Mouse (Mus musculus): ENCODE data around the gene 2010003K11Rik. TPM values are rescaled to one million over a fixed set of nuclear protein-coding genes. Genes with fewer than 3 reads are reported as not detected.
"Not testable (repeated sequence)": the region's sequence is repeated elsewhere in the genome, so short reads cannot be mapped to it uniquely, and the experiment has no call there.

The 2010003K11Rik gene
- polyA plus RNA-seq, 1 experiment from 2014 or later, result not detected

DNA sequence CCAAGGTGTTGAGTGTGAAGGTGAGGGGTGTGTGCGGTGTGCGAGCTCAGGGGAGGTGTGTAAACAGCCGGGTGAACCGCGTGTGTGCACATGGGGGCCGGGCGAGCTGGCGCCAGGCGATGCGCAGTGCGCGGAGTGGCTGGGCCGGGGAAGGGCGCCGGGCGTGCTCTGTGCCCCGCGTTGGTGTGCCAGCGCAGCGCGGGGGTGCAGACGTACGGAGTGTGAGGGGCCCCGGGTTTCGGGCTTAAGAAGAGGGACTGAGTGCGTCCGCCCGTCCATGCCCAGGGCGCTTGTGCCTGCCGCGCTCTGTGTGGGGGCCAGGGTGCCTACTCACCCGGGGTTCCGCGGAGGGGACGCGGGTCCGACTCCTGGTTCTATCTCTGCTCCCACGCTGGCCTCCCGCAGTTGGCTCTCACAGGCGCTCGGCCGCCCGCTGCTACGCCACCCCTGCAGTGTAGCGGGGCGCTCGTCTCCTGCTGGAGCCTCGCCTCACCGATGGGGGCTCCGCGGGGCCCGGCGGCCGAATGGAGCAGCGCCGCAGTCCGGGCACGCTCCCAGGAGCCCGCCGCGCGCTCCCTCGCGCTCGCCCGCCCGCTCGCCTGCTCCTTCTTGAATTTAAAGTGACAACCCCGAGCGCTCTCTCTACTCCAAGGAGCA lies 21.7 kb downstream of the 2010003K11Rik start:
- under 1% methylated on average over 60 of the region's 70 CpGs for WGBS
- Histone ChIP-seq H3K4me1 (peaks cover 18% of the 10 kb centered on the region), H3K36me3 (no peaks in the 10 kb centered on the region), H3K27ac (no peak overlapping the region), H3K27me3 (peaks cover 28% of the 10 kb centered on the region), H3K4me2 (peak overlapping the region; percentile 100), H3K4me3 (peak overlapping the region; percentile 57), H3K9me3 (no peaks in the 10 kb centered on the region), H3K9ac (peak overlapping the region; percentile 52)
- ATAC-seq (ENCODE audit: borderline replicate concordance, extremely low read depth, low FRiP score, low TSS enrichment), result peak; percentile 72; the same call in 1 of the 2 replicates

DNA sequence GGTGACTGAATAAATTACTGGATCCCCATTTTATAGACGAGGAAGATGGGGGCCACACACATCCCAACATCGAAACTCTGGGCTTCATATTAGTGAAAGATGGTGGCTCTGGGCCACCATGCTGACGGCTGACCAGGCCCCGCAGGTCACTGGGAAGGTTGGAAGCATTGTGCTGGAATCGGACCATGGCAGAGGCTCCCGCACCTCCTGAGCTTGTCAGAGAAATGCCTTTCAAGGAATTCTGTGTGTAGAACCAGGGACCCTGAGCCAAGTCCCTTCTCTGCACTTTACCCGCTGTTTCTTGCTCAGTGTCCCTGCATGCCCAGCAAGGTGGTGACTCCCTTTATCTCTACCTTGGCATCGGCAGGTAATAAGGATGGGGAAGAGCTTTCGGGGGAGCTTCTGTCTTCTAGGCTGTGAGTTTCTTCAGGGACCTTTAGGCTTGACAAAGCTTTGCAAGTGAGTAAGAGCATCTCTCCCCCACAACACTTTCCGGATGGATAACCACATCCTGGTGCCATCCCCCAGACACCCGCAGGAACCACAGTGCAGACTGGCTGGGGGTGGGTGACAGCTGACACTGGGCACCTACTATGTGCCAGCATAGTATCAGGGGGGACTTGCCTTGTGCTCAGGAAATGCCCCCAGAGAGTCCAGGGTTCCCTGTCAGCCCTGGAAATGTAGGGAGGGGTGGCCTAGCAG lies 23.0 kb downstream of the 2010003K11Rik start:
- 83% methylated on average over 11 of the region's 11 CpGs for whole genome bisulfite sequencing
- peaks cover 28% of the 10 kb centered on the region for H3K27me3 ChIP-seq
- no peaks in the 10 kb centered on the region for H3K9me3 ChIP-seq
- no peak for ATAC-seq (ENCODE audit: borderline replicate concordance, extremely low read depth, low FRiP score, low TSS enrichment)
- H3K4me1 ChIP-seq, result peaks cover 18% of the 10 kb centered on the region
- H3K9ac ChIP-seq, result no peak overlapping the region
- H3K36me3 ChIP-seq, result no peaks in the 10 kb centered on the region
- no peak overlapping the region for H3K4me3 ChIP-seq
- H3K27ac ChIP-seq, result no peak overlapping the region
- no peak overlapping the region for H3K4me2 ChIP-seq

DNA sequence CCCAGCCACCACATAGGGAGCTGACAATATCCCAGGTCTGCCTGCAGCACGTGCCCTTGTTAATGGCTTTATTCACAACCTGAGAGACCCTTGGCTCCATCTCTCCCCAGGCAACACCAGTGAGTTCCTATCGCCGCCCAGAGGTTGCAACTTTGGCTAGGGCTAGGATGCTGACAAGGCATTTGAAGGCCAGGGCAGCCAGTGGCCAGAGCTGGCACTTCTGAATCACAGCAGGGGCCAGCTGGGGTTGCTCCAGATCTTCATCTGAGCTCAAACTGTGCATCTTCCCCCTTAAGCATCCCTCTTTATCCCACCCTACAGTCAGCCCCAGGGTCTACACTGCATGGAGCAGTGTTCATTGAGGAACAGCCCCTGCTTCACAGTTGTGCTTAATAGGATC lies 23.6 kb downstream of the 2010003K11Rik start:
- no peak overlapping the region for H3K4me2 ChIP-seq
- no peak overlapping the region for H3K4me3 ChIP-seq
- 47% methylated on average over 3 of the region's 3 CpGs for whole genome bisulfite sequencing
- no peak for ATAC-seq (ENCODE audit: borderline replicate concordance, extremely low read depth, low FRiP score, low TSS enrichment)
- H3K9me3 ChIP-seq, result no peaks in the 10 kb centered on the region
- H3K27ac ChIP-seq, result no peak overlapping the region
- H3K36me3 ChIP-seq, result no peaks in the 10 kb centered on the region
- H3K27me3 ChIP-seq, result peaks cover 28% of the 10 kb centered on the region
- H3K9ac ChIP-seq, result no peak overlapping the region
- H3K4me1 ChIP-seq, result peaks cover 18% of the 10 kb centered on the region

DNA sequence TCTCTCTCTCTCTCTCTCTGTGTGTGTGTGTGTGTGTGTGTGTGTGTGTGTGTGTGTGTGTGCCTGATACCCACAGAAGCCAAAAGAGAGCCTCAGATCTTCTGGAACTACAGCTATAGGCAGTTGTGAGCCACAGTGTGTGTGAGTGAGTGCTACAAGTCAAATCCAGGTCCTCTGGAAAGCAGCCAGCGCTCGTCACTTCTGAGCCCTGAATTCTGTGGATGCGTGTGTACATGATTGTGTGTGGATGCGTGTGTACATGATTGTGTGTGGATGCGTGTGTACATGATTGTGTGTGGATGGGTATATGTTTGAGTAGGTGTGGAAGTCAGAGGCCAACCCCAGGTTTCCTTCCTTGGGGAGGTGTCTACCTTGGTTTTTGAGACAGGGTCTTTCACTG lies 24.8 kb downstream of the 2010003K11Rik start:
- no peak for ATAC-seq (ENCODE audit: borderline replicate concordance, extremely low read depth, low FRiP score, low TSS enrichment)
- 74% methylated on average over 5 of the region's 5 CpGs for WGBS

DNA sequence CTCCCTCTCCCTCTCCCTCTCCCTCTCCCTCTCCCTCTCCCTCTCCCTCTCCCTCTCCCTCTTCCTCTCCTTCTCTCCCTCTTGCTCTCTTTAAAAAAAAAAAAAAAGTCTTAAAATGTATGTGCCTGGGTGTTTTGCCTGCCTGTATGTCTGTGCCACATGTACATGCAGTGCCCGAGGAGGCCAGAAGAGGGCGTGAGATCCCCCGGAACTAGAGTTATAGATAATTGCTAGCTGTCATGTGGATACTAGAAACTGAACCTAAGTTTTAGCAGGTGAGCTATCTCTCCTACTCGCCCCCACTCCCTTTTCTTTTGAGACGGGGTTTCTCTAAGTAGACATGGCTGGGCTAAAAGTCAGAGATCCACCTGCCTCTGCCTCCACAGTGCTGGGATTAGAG lies 30.0 kb downstream of the 2010003K11Rik start:
- no peak for ATAC-seq (ENCODE audit: borderline replicate concordance, extremely low read depth, low FRiP score, low TSS enrichment)
- H3K27me3 ChIP-seq, result no peaks in the 10 kb centered on the region
- H3K9me3 ChIP-seq, result no peaks in the 10 kb centered on the region
- no peak overlapping the region for H3K9ac ChIP-seq
- WGBS, result 30% methylated on average over 5 of the region's 5 CpGs
- no peak overlapping the region for H3K27ac ChIP-seq
- no peak overlapping the region for H3K4me2 ChIP-seq
- no peak overlapping the region for H3K4me3 ChIP-seq
- H3K36me3 ChIP-seq, result no peaks in the 10 kb centered on the region
- H3K4me1 ChIP-seq, result no peaks in the 10 kb centered on the region

More for the DNA sequence above, 24.8 kb downstream of the 2010003K11Rik start:
- H3K4me3 ChIP-seq, result no peak overlapping the region
- H3K9me3 ChIP-seq, result no peaks in the 10 kb centered on the region
- H3K27ac ChIP-seq, result no peak overlapping the region
- peaks cover 28% of the 10 kb centered on the region for H3K27me3 ChIP-seq
- no peak overlapping the region for H3K9ac ChIP-seq
- H3K4me2 ChIP-seq, result no peak overlapping the region
- H3K36me3 ChIP-seq, result no peaks in the 10 kb centered on the region
- peaks cover 18% of the 10 kb centered on the region for H3K4me1 ChIP-seq

DNA sequence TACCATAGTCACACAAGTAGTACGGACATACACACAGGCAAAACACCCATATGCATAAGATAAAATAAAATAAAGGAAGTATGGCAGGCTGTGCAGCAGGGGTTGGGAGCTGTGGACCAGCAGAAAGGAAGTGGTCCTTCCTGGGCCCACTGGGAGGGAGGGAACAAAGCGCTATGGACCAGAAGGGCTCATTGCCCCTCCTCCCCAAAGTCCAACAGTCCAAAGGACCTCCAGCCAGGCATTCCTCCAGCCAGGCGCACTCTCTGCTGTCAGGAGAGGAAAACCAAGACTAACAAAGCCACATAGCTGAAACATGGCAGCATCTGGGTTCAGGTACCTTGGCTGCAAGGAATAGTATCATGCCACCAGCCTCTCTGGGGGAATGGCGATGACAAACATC lies 33.7 kb downstream of the 2010003K11Rik start:
- Histone ChIP-seq H3K36me3 (no peaks in the 10 kb centered on the region), H3K4me3 (no peak overlapping the region), H3K9ac (no peak overlapping the region), H3K9me3 (no peaks in the 10 kb centered on the region), H3K4me2 (no peak overlapping the region), H3K27me3 (no peaks in the 10 kb centered on the region), H3K4me1 (no peaks in the 10 kb centered on the region), H3K27ac (no peak overlapping the region)
- ATAC-seq (ENCODE audit: borderline replicate concordance, extremely low read depth, low FRiP score, low TSS enrichment), result no peak
- WGBS, result 70% methylated on average over 4 of the region's 4 CpGs

DNA sequence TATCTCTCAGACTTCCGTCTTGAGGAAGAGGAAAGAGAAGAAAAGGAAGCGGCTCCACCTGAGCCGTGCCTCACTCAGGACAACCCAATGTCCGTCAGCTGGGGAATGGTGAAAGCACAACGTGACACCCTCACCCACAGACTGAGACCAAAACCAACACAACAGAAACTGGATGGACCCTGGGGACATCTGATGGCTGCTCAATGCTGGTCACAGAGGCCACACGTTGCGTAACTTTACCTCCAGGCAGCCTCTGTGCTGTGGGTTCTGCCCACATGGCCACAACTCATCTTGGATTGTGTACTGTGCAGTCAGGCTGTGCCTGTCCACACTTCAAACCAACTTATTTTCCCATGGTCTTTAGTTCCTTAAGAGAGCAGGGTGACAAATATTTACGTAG lies 36.4 kb downstream of the 2010003K11Rik start:
- Histone ChIP-seq H3K4me1 (no peaks in the 10 kb centered on the region), H3K27me3 (no peaks in the 10 kb centered on the region), H3K4me2 (no peak overlapping the region), H3K27ac (no peak overlapping the region), H3K4me3 (no peak overlapping the region), H3K9me3 (no peaks in the 10 kb centered on the region), H3K36me3 (no peaks in the 10 kb centered on the region), H3K9ac (no peak overlapping the region)
- ATAC-seq (ENCODE audit: borderline replicate concordance, extremely low read depth, low FRiP score, low TSS enrichment), result no peak
- 77% methylated on average over 8 of the region's 8 CpGs for WGBS

DNA sequence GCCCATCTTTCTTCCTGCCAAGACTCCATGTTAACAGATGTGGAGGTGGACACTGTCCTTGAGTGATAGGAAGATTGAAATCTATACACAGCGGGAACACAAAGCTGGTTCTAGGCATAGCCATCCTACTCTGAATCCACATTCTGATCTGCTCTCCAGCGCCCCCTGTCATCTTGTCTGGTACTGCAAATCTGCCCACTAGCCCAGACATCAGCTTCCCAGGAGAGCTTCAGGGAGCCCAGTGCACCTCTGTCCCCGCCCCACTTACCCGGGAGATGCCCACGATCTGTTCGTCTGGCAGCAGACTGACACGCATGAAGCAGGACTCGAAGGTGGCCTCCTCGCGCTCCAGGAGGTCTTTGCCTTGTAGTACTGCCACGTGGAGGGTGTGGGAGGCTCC lies 42.2 kb downstream of the 2010003K11Rik start:
- Histone ChIP-seq H3K27ac (no peak overlapping the region), H3K4me3 (no peak overlapping the region), H3K4me2 (no peak overlapping the region), H3K36me3 (no peaks in the 10 kb centered on the region), H3K27me3 (no peaks in the 10 kb centered on the region), H3K4me1 (0 out of 2 replicates have a peak, but pooled peaks cover 6% of the 10 kb centered on the region), H3K9me3 (no peaks in the 10 kb centered on the region), H3K9ac (no peak overlapping the region)
- 12% methylated on average over 11 of the region's 11 CpGs for WGBS
- no peak for ATAC-seq (ENCODE audit: borderline replicate concordance, extremely low read depth, low FRiP score, low TSS enrichment)

DNA sequence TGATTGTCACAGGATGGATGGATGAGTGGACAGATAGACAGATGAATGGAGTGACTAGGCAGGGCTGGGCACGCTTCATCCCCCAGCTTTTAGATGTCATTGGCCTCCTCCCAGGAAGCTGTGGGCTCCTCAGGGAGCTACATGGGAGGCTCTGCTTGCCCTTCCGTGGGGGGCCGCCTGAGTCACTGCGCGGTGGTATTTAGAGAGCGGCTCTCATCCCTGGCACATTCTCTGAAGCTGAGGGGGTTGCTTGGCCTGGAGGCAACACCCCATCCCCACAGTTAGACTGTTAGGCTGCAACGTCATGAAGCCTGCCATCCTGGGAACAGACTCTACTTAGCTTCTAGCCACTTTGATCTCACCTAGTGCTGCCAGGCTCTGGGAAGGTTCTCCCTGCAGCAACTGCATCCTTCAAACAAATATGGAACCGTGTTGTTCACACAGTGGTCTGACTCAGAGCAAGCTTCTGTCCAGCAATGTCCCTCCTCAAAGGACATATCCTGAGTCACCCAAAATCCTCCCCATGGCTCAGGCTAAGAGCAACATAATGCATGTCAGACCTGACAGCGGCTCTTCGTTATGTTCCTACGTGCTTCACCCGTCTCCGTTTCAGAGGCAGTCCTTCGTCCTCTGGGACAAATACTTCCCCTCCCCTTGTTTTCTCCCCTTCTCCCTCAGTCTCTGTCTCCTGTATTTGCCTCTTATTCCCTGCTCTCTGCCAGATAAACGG lies 43.1 kb downstream of the 2010003K11Rik start:
- H3K9ac ChIP-seq, result no peak overlapping the region
- no peak overlapping the region for H3K4me2 ChIP-seq
- H3K27ac ChIP-seq, result no peak overlapping the region
- no peaks in the 10 kb centered on the region for H3K27me3 ChIP-seq
- H3K36me3 ChIP-seq, result no peaks in the 10 kb centered on the region
- no peak for ATAC-seq (ENCODE audit: borderline replicate concordance, extremely low read depth, low FRiP score, low TSS enrichment)
- WGBS, result 68% methylated on average over 15 of the region's 15 CpGs
- no peak overlapping the region for H3K4me3 ChIP-seq
- H3K9me3 ChIP-seq, result no peaks in the 10 kb centered on the region
- H3K4me1 ChIP-seq, result 0 out of 2 replicates have a peak, but pooled peaks cover 6% of the 10 kb centered on the region

DNA sequence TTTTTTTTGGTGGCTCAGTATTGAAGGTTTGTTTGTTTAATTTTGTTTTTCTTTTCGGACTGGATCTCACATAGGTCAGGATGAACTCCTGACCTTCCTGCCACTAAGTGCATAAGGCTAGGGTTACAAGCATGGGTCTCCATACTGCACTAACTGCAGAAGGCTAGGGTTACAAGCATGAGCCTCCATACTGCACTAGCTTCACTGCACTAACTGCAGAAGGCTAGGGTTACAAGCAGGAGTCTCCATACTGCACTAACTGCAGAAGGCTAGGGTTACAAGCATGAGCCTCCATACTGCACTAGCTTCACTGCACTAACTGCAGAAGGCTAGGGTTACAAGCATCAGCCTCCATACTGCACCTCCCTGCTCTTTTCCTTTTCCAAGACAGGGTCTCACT lies 44.3 kb downstream of the 2010003K11Rik start:
- H3K4me1 ChIP-seq; H3K27me3 ChIP-seq; H3K4me3 ChIP-seq; H3K36me3 ChIP-seq; H3K27ac ChIP-seq; H3K9ac ChIP-seq; H3K9me3 ChIP-seq; H3K4me2 ChIP-seq; ATAC-seq (ENCODE audit: borderline replicate concordance, extremely low read depth, low FRiP score, low TSS enrichment): not testable (repeated sequence)
- 20% methylated on average over 1 of the region's 1 CpGs for WGBS

DNA sequence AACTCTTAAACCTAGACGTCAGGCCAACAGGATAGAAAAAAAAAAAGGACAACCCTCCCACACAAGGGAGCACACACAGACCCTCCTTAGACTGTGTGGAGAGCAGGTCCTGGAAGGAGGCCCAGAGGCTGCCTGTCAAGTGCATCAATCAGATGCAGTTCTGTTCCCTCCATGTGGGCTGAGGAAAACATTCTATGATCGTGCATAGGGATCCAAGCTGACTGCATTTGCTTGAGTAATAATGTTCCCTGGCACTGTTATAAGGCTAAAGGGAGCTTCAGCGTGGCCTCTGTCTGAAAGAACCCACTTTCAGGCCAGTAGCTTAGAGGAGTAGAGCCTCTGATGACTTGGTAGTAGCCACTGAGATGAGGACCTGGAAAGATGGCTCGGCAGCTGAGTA lies 45.9 kb downstream of the 2010003K11Rik start:
- Histone ChIP-seq H3K27ac (no peak overlapping the region), H3K4me3 (no peak overlapping the region), H3K36me3 (no peaks in the 10 kb centered on the region), H3K9me3 (no peaks in the 10 kb centered on the region), H3K4me1 (0 out of 2 replicates have a peak, but pooled peaks cover 6% of the 10 kb centered on the region), H3K4me2 (no peak overlapping the region), H3K9ac (no peak overlapping the region), H3K27me3 (no peaks in the 10 kb centered on the region)
- 39% methylated on average over 4 of the region's 4 CpGs for WGBS
- ATAC-seq (ENCODE audit: borderline replicate concordance, extremely low read depth, low FRiP score, low TSS enrichment), result no peak

DNA sequence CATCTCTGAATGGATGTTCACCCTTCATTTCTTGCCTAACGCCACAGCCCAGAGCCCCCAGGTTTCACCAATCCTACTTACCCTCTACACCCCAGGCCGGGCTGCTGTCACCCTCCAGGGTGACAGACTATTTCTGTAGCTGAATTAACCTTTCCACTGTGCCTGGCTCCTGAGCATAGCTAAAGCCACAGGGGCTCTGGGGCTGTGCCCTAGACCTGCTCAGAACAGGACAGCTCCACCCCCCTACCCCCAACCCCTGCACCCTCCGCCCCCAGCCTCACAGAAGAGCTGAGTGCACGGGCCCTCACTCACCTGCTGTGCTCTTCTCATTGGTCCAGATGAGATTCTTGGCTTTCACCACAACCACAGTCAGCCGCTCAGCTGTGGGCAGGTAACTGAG lies 46.4 kb downstream of the 2010003K11Rik start:
- Histone ChIP-seq H3K4me2 (no peak overlapping the region), H3K9me3 (no peaks in the 10 kb centered on the region), H3K27me3 (no peaks in the 10 kb centered on the region), H3K36me3 (no peaks in the 10 kb centered on the region), H3K9ac (no peak overlapping the region), H3K4me3 (no peak overlapping the region), H3K4me1 (0 out of 2 replicates have a peak, but pooled peaks cover 6% of the 10 kb centered on the region), H3K27ac (no peak overlapping the region)
- no peak for ATAC-seq (ENCODE audit: borderline replicate concordance, extremely low read depth, low FRiP score, low TSS enrichment)
- 33% methylated on average over 5 of the region's 5 CpGs for WGBS

Measured in lung, embryonic 15.5 days (tissue).